Mouse (Mus musculus): Measurements from ENCODE around the gene Ccrl2. TPM values are rescaled to one million over a fixed set of nuclear protein-coding genes. Genes with fewer than 3 reads are reported as not detected.

Ccrl2 gene
- total and polyA plus RNA-seq, 3 experiments: 5.3 to 13.0 (median 9.0) TPM

DNA sequence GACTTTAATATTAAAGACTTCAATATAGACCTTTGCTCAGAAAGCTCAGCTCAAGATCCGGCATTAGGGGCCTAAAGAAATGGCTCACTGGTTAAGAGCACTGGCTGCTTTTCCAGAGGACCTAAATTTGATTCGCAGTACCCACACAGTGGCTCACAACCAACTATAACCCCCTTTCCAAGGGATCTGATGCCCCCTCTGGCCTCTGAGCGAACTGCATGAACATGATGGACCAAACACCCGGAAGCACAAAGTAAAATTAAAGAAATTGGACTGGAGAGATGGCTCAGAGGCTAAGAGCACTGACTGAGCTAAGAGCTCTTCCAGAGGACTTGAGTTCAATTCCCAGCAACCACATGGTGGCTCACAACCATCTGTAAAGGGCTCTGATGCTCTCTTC is 41.7 kb downstream of the Ccrl2 start:
- Histone ChIP-seq H3K9me3 (replicated peaks; ENCODE audit: low read length) (no peaks in the 10 kb centered on the region), H3K9ac (ENCODE audit: insufficient read depth, low read depth) (no peak overlapping the region), H3K4me3 (replicated peaks in 1 of 3; ENCODE audit: low read depth in 2 of 3, low read length in 2 of 3, poor library complexity in 1 of 3) (no peak overlapping the region), H3K79me2 (replicated peaks; ENCODE audit: control insufficient read depth, extremely low read depth, insufficient read depth, poor library complexity, severe bottlenecking) (no peaks in the 10 kb centered on the region), H3K36me3 (replicated peaks in 1 of 2; ENCODE audit: control insufficient read depth in 1 of 2, insufficient read depth in 1 of 2, low read length in 1 of 2) (no peaks in the 10 kb centered on the region), H3K4me1 (ENCODE audit: control insufficient read depth in 1 of 2, insufficient read depth in 2 of 2) (peaks cover 0 to 47% of the 10 kb centered on the region in 2 experiments; a peak in 3 of 4 replicates), H3K27me3 (replicated peaks) (no peaks in the 10 kb centered on the region), H3K27ac (ENCODE audit: insufficient read depth, low read depth) (no peak overlapping the region), H3K4me2 (ENCODE audit: insufficient read depth, low read depth, poor library complexity, severe bottlenecking) (no peak overlapping the region)
- in situ Hi-C loops (cut with MboI; ENCODE audit: low pct_ligation_motif_present, low pct_unique_long_range_greater_than_20kb, low sequenced_read_pairs): no loop called here
- TF ChIP-seq SMC3 (IDR thresholded peaks at IDR 0.05; ENCODE audit: low read depth, low read length) (no peak), CTCF (conservative IDR thresholded peaks at IDR 0.05 in 1 of 2, IDR thresholded peaks at IDR 0.05 in 1 of 2; ENCODE audit: low read depth in 2 of 2, low read length in 2 of 2) (peak in 1 of 2 experiments; percentile 37; a peak in 2 of 4 replicates)
- no peak for DNase-seq (ENCODE audit: extremely low read depth)
- dilution Hi-C loops (cut with MboI; ENCODE audit: extremely low pct_ligation_motif_present, extremely low pct_unique_long_range_greater_than_20kb, low sequenced_read_pairs): no loop called here

DNA sequence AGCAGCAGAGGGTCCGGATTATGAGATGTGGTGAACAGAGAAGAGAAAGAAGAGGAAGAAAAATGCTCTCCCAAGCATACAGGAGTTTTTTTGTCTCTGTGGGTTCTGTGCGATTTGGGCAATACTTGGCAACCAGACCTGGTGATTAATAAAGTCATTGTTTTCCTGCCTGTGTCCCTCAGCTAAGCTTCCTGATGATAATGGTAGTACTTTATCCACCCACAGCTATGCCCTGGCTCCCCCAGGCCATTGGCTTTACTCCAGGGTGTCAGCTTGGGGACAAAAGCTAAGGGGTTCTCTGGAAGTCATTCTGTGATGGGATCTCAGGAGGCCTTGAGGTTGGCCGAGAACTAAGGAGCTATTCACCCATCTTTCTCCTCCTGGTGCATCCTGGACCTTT is 45.3 kb downstream of the Ccrl2 start:
- no peak overlapping the region for H3K4me2 ChIP-seq (ENCODE audit: insufficient read depth, low read depth, poor library complexity, severe bottlenecking)
- H3K9ac ChIP-seq (ENCODE audit: insufficient read depth, low read depth): no peak overlapping the region
- no peaks in the 10 kb centered on the region for H3K9me3 ChIP-seq (replicated peaks; ENCODE audit: low read length)
- no peak for TF ChIP-seq IRF4 (IDR thresholded peaks at IDR 0.05; ENCODE audit: low read depth, low read length)
- TF ChIP-seq UBTF (IDR thresholded peaks at IDR 0.05; ENCODE audit: low read depth, low read length): no peak
- TF ChIP-seq CHD2 (IDR thresholded peaks at IDR 0.05; ENCODE audit: low read length): no peak
- no peak for TF ChIP-seq TBP (conservative IDR thresholded peaks at IDR 0.05; ENCODE audit: low read depth, low read length)
- TF ChIP-seq MXI1 (IDR thresholded peaks at IDR 0.05; ENCODE audit: low read depth, low read length): no peak
- no peak for TF ChIP-seq ZKSCAN1 (IDR thresholded peaks at IDR 0.05; ENCODE audit: borderline replicate concordance, low read depth, low read length)
- H3K36me3 ChIP-seq (replicated peaks in 1 of 2; ENCODE audit: control insufficient read depth in 1 of 2, insufficient read depth in 1 of 2, low read length in 1 of 2): no peaks in the 10 kb centered on the region
- in situ Hi-C loops (cut with MboI; ENCODE audit: low pct_ligation_motif_present, low pct_unique_long_range_greater_than_20kb, low sequenced_read_pairs) (no loop called here), dilution Hi-C loops (cut with MboI; ENCODE audit: extremely low pct_ligation_motif_present, extremely low pct_unique_long_range_greater_than_20kb, low sequenced_read_pairs) (no loop called here)
- no peak overlapping the region for H3K27ac ChIP-seq (ENCODE audit: insufficient read depth, low read depth)
- peaks cover 10 to 44% of the 10 kb centered on the region in 2 experiments for H3K4me1 ChIP-seq (ENCODE audit: control insufficient read depth in 1 of 2, insufficient read depth in 2 of 2)
- H3K79me2 ChIP-seq (replicated peaks; ENCODE audit: control insufficient read depth, extremely low read depth, insufficient read depth, poor library complexity, severe bottlenecking): no peaks in the 10 kb centered on the region
- no peak for DNase-seq (ENCODE audit: extremely low read depth)
- H3K27me3 ChIP-seq (replicated peaks): no peaks in the 10 kb centered on the region
- H3K4me3 ChIP-seq (replicated peaks in 1 of 3; ENCODE audit: low read depth in 2 of 3, low read length in 2 of 3, poor library complexity in 1 of 3): no peak overlapping the region

GRCm38 (mm10) chr9:111011550-111011949 is 45.8 kb downstream of the Ccrl2 start:
- Histone ChIP-seq H3K27ac (ENCODE audit: insufficient read depth, low read depth) (no peak overlapping the region), H3K4me2 (ENCODE audit: insufficient read depth, low read depth, poor library complexity, severe bottlenecking) (no peak overlapping the region), H3K9me3 (replicated peaks; ENCODE audit: low read length) (no peaks in the 10 kb centered on the region), H3K36me3 (replicated peaks in 1 of 2; ENCODE audit: control insufficient read depth in 1 of 2, insufficient read depth in 1 of 2, low read length in 1 of 2) (no peaks in the 10 kb centered on the region), H3K4me1 (ENCODE audit: control insufficient read depth in 1 of 2, insufficient read depth in 2 of 2) (peaks cover 10 to 42% of the 10 kb centered on the region in 2 experiments), H3K9ac (ENCODE audit: insufficient read depth, low read depth) (no peak overlapping the region), H3K79me2 (replicated peaks; ENCODE audit: control insufficient read depth, extremely low read depth, insufficient read depth, poor library complexity, severe bottlenecking) (no peaks in the 10 kb centered on the region), H3K27me3 (replicated peaks) (no peaks in the 10 kb centered on the region), H3K4me3 (replicated peaks in 1 of 3; ENCODE audit: low read depth in 2 of 3, low read length in 2 of 3, poor library complexity in 1 of 3) (no peak overlapping the region)
- in situ Hi-C loops (cut with MboI; ENCODE audit: low pct_ligation_motif_present, low pct_unique_long_range_greater_than_20kb, low sequenced_read_pairs) (no loop called here), dilution Hi-C loops (cut with MboI; ENCODE audit: extremely low pct_ligation_motif_present, extremely low pct_unique_long_range_greater_than_20kb, low sequenced_read_pairs) (no loop called here)
- TF ChIP-seq CTCF (conservative IDR thresholded peaks at IDR 0.05 in 1 of 2, IDR thresholded peaks at IDR 0.05 in 1 of 2; ENCODE audit: low read depth in 2 of 2, low read length in 2 of 2): no peak
- no peak for TF ChIP-seq ELF1 (IDR thresholded peaks at IDR 0.05; ENCODE audit: low read depth, low read length)
- no peak for TF ChIP-seq SIN3A (IDR thresholded peaks at IDR 0.05; ENCODE audit: low read length)
- TF ChIP-seq MAX (IDR thresholded peaks at IDR 0.05; ENCODE audit: low read length): no peak
- no peak for TF ChIP-seq MAFK (IDR thresholded peaks at IDR 0.05; ENCODE audit: insufficient replicate concordance, low read length)
- TF ChIP-seq MEF2A (IDR thresholded peaks at IDR 0.05; ENCODE audit: borderline replicate concordance, low read depth, low read length): peak; percentile 16; the same call in 1 of the 2 replicates
- no peak for TF ChIP-seq JUN (IDR thresholded peaks at IDR 0.05; ENCODE audit: insufficient read depth, low read depth, low read length)
- DNase-seq (ENCODE audit: extremely low read depth): no peak
